ENCODE assay signal across 33 mouse cellular contexts in the genomic region with DNA sequence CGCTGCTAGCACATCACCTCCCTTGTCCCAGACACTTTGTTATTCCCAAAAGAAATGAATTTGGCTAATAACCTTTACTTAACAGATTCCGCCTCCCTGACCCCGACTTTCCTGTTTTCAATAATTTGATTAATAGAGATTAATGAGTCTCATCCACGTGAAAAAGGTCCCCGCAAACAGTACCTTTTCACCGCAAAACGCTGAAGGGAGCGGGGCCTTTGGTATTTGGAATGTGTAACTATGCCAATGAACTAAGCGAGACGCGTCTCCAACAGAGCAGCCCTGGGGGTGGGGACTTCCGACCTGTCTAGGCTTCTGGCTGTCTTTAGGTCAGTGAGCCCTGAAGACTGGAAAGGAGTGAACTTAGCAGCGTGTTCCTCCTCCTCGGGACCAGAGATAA. TPM values are rescaled to one million over a fixed set of nuclear protein-coding genes. Genes with fewer than 3 reads are reported as not detected.
DNase-seq lines count a peak whose midpoint lies in the region; ATAC-seq and TF ChIP-seq lines count a peak whose summit lies in the region.
"Had no signal": no experiment of that assay in that cellular context is flagged by ENCODE, and none has a peak within 500 bp of the region (broad histone marks: within the 10 kb centered on the region; RNA-seq: fewer than 3 reads in every experiment).

No protein-coding gene starts in this region.

- peaks cover 71% of the 10 kb centered on the region for H3K27me3 ChIP-seq in intestine, postnatal 0 days (replicated peaks; ENCODE audit: control insufficient read depth, insufficient read depth, low read length)
- H3K27me3 ChIP-seq in intestine, embryonic 15.5 days (replicated peaks), result peaks cover 67% of the 10 kb centered on the region
- peaks cover 85% of the 10 kb centered on the region for H3K27me3 ChIP-seq in neural tube, embryonic 15.5 days (replicated peaks)
- peaks cover 100% of the 10 kb centered on the region for H3K27me3 ChIP-seq in embryonic facial prominence, embryonic 10.5 days (replicated peaks; ENCODE audit: low read depth, poor library complexity, severe bottlenecking)

- H3K9ac ChIP-seq in intestine, postnatal 0 days (ENCODE audit: low read depth, low read length), result no peak overlapping the region
- H3K9ac ChIP-seq in intestine, embryonic 15.5 days, result no peak overlapping the region
- no peak overlapping the region for H3K9ac ChIP-seq in neural tube, embryonic 15.5 days (replicated peaks)
- H3K9ac ChIP-seq: forebrain, embryonic 12.5 days; heart, embryonic 12.5 days; liver, embryonic 12.5 days; liver, postnatal 0 days; neural tube, embryonic 13.5 days had no signal

- WGBS in intestine, postnatal 0 days, result 2% methylated on average over 14 of the region's 14 CpGs
- WGBS in intestine, embryonic 15.5 days, result under 1% methylated on average over 14 of the region's 14 CpGs
- WGBS in neural tube, embryonic 15.5 days, result under 1% methylated on average over 14 of the region's 14 CpGs
- under 1% methylated on average over 14 of the region's 14 CpGs for WGBS in embryonic facial prominence, embryonic 10.5 days

- no peak for ATAC-seq in intestine, postnatal 0 days
- no peak for ATAC-seq in intestine, embryonic 15.5 days
- no peak for ATAC-seq in neural tube, embryonic 15.5 days (ENCODE audit: low FRiP score)
- ATAC-seq: hindbrain, postnatal 0 days; intestine, embryonic 16.5 days; liver, embryonic 12.5 days; liver, postnatal 0 days had no signal

- no peak overlapping the region for H3K4me2 ChIP-seq in intestine, postnatal 0 days (replicated peaks; ENCODE audit: low read depth)
- H3K4me2 ChIP-seq in intestine, embryonic 15.5 days (replicated peaks), result no peak overlapping the region
- H3K4me2 ChIP-seq in neural tube, embryonic 15.5 days, result no peak overlapping the region
- H3K4me2 ChIP-seq: forebrain, embryonic 12.5 days; liver, embryonic 12.5 days; neural tube, embryonic 13.5 days had no signal

- no peak overlapping the region for H3K27ac ChIP-seq in intestine, postnatal 0 days (ENCODE audit: low read depth, low read length)
- H3K27ac ChIP-seq in intestine, embryonic 15.5 days, result no peak overlapping the region
- no peak overlapping the region for H3K27ac ChIP-seq in neural tube, embryonic 15.5 days (replicated peaks)
- H3K27ac ChIP-seq in embryonic facial prominence, embryonic 10.5 days (replicated peaks), result no peak overlapping the region
- H3K27ac ChIP-seq: forebrain, embryonic 12.5 days; heart, adult 2 months; hindbrain, postnatal 0 days; liver, embryonic 12.5 days; neural tube, embryonic 13.5 days had no signal

- DNase-seq in embryo, embryonic 11 days, result peak; percentile 45
- no peak for DNase-seq in embryo, embryonic 9.5 days (ENCODE audit: extremely low spot score)
- DNase-seq in neural tube, embryonic 10.5 days (ENCODE audit: extremely low spot score, low spot score), result peak; percentile 34
- DNase-seq in embryonic facial prominence, embryonic 10.5 days (ENCODE audit: low spot score), result peak; percentile 46
- DNase-seq in adrenal gland, adult (ENCODE audit: inconsistent age in 2 of 2, low spot score in 1 of 2), result no peak
- DNase-seq: adrenal gland, postnatal 14 days; cerebellum, adult 11-12 months; heart, adult 2 months; heart, postnatal 4 days; kidney, adult 9 months; kidney, postnatal 14 days; layer of hippocampus, adult 9-11 months; liver, postnatal 0 days; lung, postnatal 36 days; retina, postnatal 1 day; right cerebral cortex, postnatal 14 days; thymus, postnatal 4 days had no signal

- H3K4me1 ChIP-seq in intestine, postnatal 0 days (replicated peaks; ENCODE audit: control insufficient read depth, insufficient read depth, low read length), result no peaks in the 10 kb centered on the region
- H3K4me1 ChIP-seq in intestine, embryonic 15.5 days (replicated peaks), result peaks cover 11% of the 10 kb centered on the region; the same call in 1 of the 2 replicates
- peaks cover 15% of the 10 kb centered on the region for H3K4me1 ChIP-seq in neural tube, embryonic 15.5 days
- peaks cover 20% of the 10 kb centered on the region for H3K4me1 ChIP-seq in embryonic facial prominence, embryonic 10.5 days

- no peaks in the 10 kb centered on the region for H3K9me3 ChIP-seq in intestine, postnatal 0 days (ENCODE audit: control insufficient read depth)
- no peaks in the 10 kb centered on the region for H3K9me3 ChIP-seq in intestine, embryonic 15.5 days
- no peaks in the 10 kb centered on the region for H3K9me3 ChIP-seq in neural tube, embryonic 15.5 days (replicated peaks)
- H3K9me3 ChIP-seq in embryonic facial prominence, embryonic 10.5 days, result no peaks in the 10 kb centered on the region
- H3K9me3 ChIP-seq: forebrain, embryonic 12.5 days; heart, embryonic 12.5 days; liver, embryonic 12.5 days; neural tube, embryonic 13.5 days had no signal

- TF ChIP-seq CTCF in intestine, postnatal 0 days (IDR thresholded peaks at IDR 0.05; ENCODE audit: low read depth), result no peak

- H3K4me3 ChIP-seq in intestine, postnatal 0 days (ENCODE audit: low read depth, low read length), result 0 out of 2 replicates have a peak overlapping the region, but pooled peaks have one; percentile 1
- no peak overlapping the region for H3K4me3 ChIP-seq in intestine, embryonic 15.5 days (replicated peaks)
- no peak overlapping the region for H3K4me3 ChIP-seq in neural tube, embryonic 15.5 days (replicated peaks)
- H3K4me3 ChIP-seq in embryonic facial prominence, embryonic 10.5 days, result no peak overlapping the region
- H3K4me3 ChIP-seq: erythroblast, embryonic 14.5 days; forebrain, embryonic 12.5 days; heart, adult 2 months; liver, embryonic 12.5 days; myocyte; neural tube, embryonic 13.5 days had no signal

- H3K36me3 ChIP-seq in intestine, postnatal 0 days (ENCODE audit: control insufficient read depth, insufficient read depth), result no peaks in the 10 kb centered on the region
- no peaks in the 10 kb centered on the region for H3K36me3 ChIP-seq in intestine, embryonic 15.5 days
- no peaks in the 10 kb centered on the region for H3K36me3 ChIP-seq in neural tube, embryonic 15.5 days
- H3K36me3 ChIP-seq in embryonic facial prominence, embryonic 10.5 days (replicated peaks), result no peaks in the 10 kb centered on the region
- H3K36me3 ChIP-seq: forebrain, embryonic 12.5 days; heart, embryonic 12.5 days; liver, embryonic 12.5 days; neural tube, embryonic 13.5 days had no signal

RNA-seq across cellular contexts. Expression of gene Bsx, which starts 5.1 kb away (rescaled TPM):
- not detected in 2 replicates for polyA plus RNA-seq in intestine, postnatal 0 days (2015; fragmentation: Nextera tagmentation; extraction: Ambion mirVana)
- polyA plus RNA-seq in intestine, embryonic 15.5 days (2015; fragmentation: Nextera tagmentation; extraction: Ambion mirVana), result not detected in 2 replicates
- not detected in 2 replicates for polyA plus RNA-seq in neural tube, embryonic 15.5 days (2015; fragmentation: Nextera tagmentation; extraction: Ambion mirVana)
- polyA plus RNA-seq in embryonic facial prominence, embryonic 10.5 days (2016; fragmentation: Nextera tagmentation; extraction: Ambion mirVana), result 0.05 TPM in 1 of 2 replicates, not detected in the other
- polyA plus RNA-seq: embryonic facial prominence, embryonic 14.5 days; erythroblast, embryonic 14.5 days; heart, adult 2 months; heart, embryonic 12.5 days; heart, postnatal 0 days; hindbrain, postnatal 0 days; intestine, embryonic 16.5 days; liver, embryonic 12.5 days; liver, postnatal 0 days; lung, embryonic 16.5 days; myocyte; neural tube, embryonic 13.5 days; small intestine, adult 2 months; thymus, postnatal 0 days had no signal

Comparison
In these comparisons a context has a peak if more than half of its experiments do, and no peak if none do; other contexts are left out.
1. DNase-seq: peak in embryo, embryonic 11 days (single experiment), neural tube, embryonic 10.5 days (single experiment) and embryonic facial prominence, embryonic 10.5 days (single experiment); none in embryo, embryonic 9.5 days (single experiment) and adrenal gland, adult (0 of 2).